Mouse (Mus musculus) gastrocnemius, postnatal 14 days (tissue): ENCODE measurements around the gene Fancc. TPM values are rescaled to one million over a fixed set of nuclear protein-coding genes. Genes with fewer than 3 reads are reported as not detected.
"Not testable (repeated sequence)": the region's sequence is repeated elsewhere in the genome, so short reads cannot be mapped to it uniquely, and the experiment has no call there.

Experiments
- DNase-seq: peaks from one replicate; pipeline ENCODE4 v3.0.0; 2021; ENCODE audit warnings: mixed read lengths
- intact Hi-C: fragments of 180-260 bp; cut with DNase I; formaldehyde crosslinking; loops from one replicate; pipeline ENCODE4 v1.15.1; 2025; ENCODE audit warnings: low total_unique reads
- total RNA-seq, 2 experiments: library from RNA; stranded (reverse); gene quantifications; 2 replicates each; pipeline ENCODE4 v1.2.3; 2021

Gene Fancc
- total RNA-seq, 2 experiments from 2014 or later = 3.3 to 3.7 TPM

DNA sequence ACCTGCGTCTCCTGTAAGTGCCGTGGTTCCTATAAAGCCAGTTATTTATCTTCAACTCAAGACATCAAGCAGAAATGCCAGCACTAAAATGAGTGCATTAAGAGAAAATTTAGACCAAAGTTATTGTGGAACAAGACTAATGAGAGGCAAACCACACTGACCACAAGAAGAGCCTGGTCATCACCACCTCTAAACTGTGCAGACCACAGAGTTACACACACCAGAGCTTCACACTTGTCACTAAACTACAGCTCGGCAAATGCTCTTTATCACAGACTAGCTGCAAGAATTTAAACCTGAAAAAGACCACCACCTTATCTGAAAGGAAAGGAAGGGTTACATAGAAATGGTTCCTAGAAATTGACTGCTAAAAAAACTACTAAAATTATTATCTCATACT is 135.3 kb downstream of the Fancc start:
- intact Hi-C loops = no loop called here
- no peak for DNase-seq

GRCm38 (mm10) chr13:63360111-63360885 is 136.8 kb downstream of the Fancc start:
- intact Hi-C loops = no loop called here
- no peak for DNase-seq

DNA sequence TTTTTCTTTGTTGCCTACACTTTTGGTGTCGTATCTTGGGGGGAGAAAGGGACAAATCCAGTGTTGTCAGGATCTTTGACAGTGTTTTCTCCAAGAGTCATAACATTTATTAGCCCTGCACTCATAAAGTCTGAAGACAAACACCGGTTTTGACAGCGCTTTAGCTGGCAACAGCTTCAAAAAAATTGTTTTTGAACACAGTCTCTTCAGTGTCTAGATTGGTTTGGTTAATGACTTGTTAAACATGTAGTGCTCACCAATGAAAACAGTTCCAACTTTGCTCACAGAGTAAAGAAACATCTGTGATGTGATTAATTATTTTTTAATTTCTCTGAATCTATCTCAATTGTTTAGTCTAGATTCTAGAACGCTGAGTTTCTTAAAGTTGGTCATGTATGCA is 137.7 kb downstream of the Fancc start:
- intact Hi-C loops = no loop called here
- no peak for DNase-seq

GRCm38 (mm10) chr13:63356558-63356957 is 140.5 kb downstream of the Fancc start:
- intact Hi-C loops = no loop called here
- DNase-seq = peak; percentile 22

DNA sequence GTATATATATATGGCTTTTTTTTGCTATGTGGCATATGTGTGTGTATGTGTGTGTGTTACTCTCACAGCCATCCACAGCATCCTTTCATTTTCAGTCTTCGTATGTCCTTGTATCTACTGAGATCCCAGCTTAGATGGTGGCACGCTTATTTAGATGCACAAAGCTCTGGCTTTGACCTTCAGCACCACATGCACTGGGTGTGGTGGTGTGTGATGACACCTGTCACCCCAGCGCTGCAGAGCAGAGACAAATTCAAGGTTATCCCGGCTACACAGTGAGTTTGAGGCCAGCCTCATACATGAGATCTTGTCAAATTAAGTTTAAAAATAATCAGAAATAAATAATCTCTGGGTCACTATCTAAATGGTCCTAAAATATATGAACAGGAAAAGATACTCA is 141.0 kb downstream of the Fancc start:
- intact Hi-C loops = no loop called here
- DNase-seq = no peak

DNA sequence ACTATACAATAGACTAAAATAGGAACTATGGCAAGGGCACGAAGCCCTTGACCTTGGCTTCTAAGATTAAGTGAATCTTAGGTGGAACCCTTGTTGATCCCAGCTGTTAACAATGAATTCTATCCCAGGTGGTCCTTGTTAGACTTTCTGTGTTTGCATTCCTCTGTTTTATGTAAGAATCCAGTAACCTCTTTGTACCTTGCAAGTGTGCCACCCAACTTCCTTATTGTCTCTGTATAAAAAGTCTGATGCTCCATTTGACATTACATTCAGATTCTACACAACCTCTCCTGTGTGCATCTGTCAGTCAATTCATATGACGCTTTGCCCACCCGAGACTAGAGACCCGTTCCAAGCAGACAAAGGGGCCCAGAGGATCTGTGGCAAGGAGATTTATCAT is 143.8 kb downstream of the Fancc start:
- DNase-seq, intact Hi-C loops: not testable (repeated sequence)

DNA sequence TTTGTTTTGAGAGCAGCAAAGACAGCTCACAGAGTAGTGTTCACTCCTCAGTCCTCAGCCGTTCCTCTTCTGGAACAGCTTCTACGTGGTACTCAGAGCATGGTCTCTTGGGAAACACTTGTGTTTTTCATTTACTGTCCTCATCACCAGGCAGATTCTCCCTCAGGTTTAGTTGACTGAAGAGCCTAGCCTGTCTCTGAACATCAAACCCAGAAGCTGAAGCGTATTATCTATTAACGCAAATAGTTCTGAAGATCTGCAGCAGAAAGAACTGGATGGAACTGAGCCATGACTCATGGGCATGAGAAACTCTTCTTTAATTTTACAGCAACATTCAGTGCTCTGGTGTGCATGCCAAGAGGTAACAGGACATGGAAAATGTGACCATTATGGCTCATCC is 147.0 kb downstream of the Fancc start:
- intact Hi-C loops = no loop called here
- no peak for DNase-seq

DNA sequence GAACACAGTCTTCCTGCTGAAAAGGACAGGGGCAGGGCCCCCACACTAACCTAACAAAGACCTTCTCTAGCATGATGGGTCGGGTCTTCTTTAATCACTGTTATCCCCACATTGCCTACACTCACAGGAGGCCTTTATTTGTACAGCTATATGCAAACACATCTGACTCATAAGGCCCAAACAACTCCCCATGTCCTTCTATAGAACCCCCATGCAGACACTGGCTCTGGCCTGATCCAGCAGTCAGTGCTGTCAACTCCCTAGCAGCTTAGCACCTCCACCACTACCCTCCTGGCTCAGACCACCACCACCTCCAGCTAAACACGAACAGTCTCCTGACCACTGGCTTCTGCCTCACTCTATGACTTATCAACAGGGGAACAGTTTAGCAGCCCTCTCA is 149.4 kb downstream of the Fancc start:
- DNase-seq = no peak
- intact Hi-C loops = no loop called here

- intact Hi-C loops = no loop called here
- DNase-seq = no peak
Measured at GRCm38 (mm10) chr13:63345476-63346225, 151.4 kb downstream of the Fancc start.

GRCm38 (mm10) chr13:63344481-63344880 is 152.6 kb downstream of the Fancc start:
- intact Hi-C loops = no loop called here
- no peak for DNase-seq

GRCm38 (mm10) chr13:63342781-63343180 is 154.3 kb downstream of the Fancc start:
- no peak for DNase-seq
- intact Hi-C loops = no loop called here

DNA sequence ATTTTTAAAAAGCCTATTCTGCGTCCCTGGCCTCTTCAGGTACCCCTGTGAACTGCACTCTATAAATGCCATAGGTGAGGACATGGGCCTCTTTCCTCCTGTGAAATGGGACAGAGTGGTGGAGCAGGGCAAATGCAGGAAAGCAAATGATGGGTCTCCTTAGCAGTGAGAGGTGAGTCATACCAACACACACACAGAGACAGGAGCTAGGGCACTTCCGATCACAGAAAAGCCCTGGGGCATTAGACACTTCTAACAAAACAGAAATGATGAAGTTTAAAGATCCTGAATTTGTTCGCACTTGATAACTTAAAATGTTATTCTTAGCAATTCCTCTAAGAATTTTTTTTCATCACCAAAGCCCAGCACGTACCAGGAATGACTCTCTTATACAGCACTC is 157.1 kb downstream of the Fancc start:
- no peak for DNase-seq
- intact Hi-C loops = no loop called here

- no peak for DNase-seq
- intact Hi-C loops = no loop called here
Measured at GRCm38 (mm10) chr13:63337239-63337960, 159.7 kb downstream of the Fancc start.

DNA sequence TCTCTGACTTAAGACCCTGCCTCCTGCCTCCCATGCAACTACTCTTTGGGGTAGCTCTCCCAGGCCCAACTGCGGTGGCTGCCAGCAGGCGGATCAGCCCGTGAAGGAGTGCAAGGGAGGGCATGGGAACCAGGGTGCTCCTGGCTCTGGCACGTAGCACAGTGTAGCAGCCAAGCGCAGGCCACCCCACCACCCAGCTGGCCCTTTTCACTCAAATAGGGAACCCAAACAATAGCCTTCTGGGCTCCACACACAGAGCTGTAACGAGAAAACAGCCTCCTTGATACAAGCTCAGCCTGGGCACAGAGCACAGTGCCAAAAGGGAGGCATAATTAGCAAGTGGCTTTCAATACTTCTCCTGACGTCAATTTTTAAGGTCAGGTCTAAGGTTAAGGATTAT is 160.7 kb downstream of the Fancc start:
- intact Hi-C loops = no loop called here
- DNase-seq = peak; percentile 31

DNA sequence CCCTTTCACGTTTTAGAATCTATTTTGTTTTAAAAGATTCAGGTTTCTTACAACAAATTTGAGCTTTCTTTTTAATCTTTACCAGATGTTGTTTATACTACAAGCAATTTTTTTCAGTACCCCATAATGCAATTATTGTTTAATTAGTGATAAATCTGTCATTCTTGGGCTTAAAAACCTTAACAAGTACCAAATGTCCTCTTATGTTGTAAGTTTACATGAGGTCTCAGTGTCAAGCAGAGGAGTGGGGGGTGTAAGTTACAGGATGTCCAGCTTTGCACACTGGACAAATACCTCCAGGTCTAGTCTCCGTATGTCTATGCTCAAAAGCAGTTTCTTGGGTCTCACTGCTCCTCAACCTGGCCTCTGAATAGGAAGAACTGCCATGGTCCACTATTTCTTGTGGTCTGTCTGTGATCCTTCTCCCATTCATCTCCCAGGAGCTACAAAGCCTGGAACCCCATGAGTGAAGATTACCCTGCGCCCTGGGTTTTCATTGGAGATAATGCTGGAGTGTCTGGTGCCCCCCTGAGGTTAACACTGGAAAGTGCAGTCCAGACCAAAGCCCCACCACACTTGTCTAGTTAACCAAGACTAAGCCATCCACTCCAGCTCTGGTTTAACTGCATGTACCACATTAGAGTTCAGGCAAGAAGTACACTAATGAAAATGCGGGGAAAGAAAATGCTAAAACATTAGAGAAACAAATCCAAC is 161.5 kb downstream of the Fancc start:
- intact Hi-C loops = loop anchor here (2.0 kb wide), 1 partner anchor 289 kb away; no protein-coding TSS in a partner anchor
- peak; percentile 27 for DNase-seq

GRCm38 (mm10) chr13:63332576-63333300 is 164.3 kb downstream of the Fancc start:
- peak; percentile 46 for DNase-seq

GRCm38 (mm10) chr13:63331379-63331778 is 165.7 kb downstream of the Fancc start:
- peak; percentile 58 for DNase-seq

More at GRCm38 (mm10) chr13:63332576-63333300, 164.3 kb downstream of the Fancc start:
- intact Hi-C loops = loop anchor here (2.0 kb wide), 1 partner anchor 408 kb away; no protein-coding TSS in a partner anchor

GRCm38 (mm10) chr13:63330236-63330860 is 166.7 kb downstream of the Fancc start:
- intact Hi-C loops = no loop called here

More at GRCm38 (mm10) chr13:63331379-63331778, 165.7 kb downstream of the Fancc start:
- intact Hi-C loops = no loop called here

More at GRCm38 (mm10) chr13:63330236-63330860, 166.7 kb downstream of the Fancc start:
- no peak for DNase-seq
